Mouse (Mus musculus): ENCODE measurements around the gene Fam131a. TPM values are rescaled to one million over a fixed set of nuclear protein-coding genes. Genes with fewer than 3 reads are reported as not detected.

Fam131a gene
- total RNA-seq, 2 experiments from 2014 or later = 28.7 to 34.5 TPM

- peak; percentile 88 for DNase-seq
- intact Hi-C loops (cut with DNase I; ENCODE audit: low total_unique reads) = no loop called here
These were observed 40.1 kb downstream of the Fam131a start, which contains the start of gene Chrd for GRCm38 (mm10) chr16:20732925-20733730. TSS of gene Chrd (plus strand) at chr16:20733127.

GRCm38 (mm10) chr16:20733731-20734730 lies 41.0 kb downstream of the Fam131a start, which contains the start of gene Thpo:
TSS of gene Thpo (minus strand) at chr16:20734511.
- DNase-seq = no peak
- intact Hi-C loops (cut with DNase I; ENCODE audit: low total_unique reads) = no loop called here

GRCm38 (mm10) chr16:20735651-20736050 lies 42.6 kb downstream of the Fam131a start:
- intact Hi-C loops (cut with DNase I; ENCODE audit: low total_unique reads) = no loop called here
- DNase-seq = no peak

- DNase-seq = no peak
- intact Hi-C loops (cut with DNase I; ENCODE audit: low total_unique reads) = no loop called here
These were observed 43.1 kb downstream of the Fam131a start for GRCm38 (mm10) chr16:20736168-20736567.

- no peak for DNase-seq
- intact Hi-C loops (cut with DNase I; ENCODE audit: low total_unique reads) = no loop called here
These were observed 43.8 kb downstream of the Fam131a start for GRCm38 (mm10) chr16:20736823-20737222.

- intact Hi-C loops (cut with DNase I; ENCODE audit: low total_unique reads) = no loop called here
- no peak for DNase-seq
These were observed 46.8 kb downstream of the Fam131a start for GRCm38 (mm10) chr16:20739845-20740244.

- DNase-seq = peak; percentile 83
- intact Hi-C loops (cut with DNase I; ENCODE audit: low total_unique reads) = no loop called here
These were observed 53.6 kb downstream of the Fam131a start for GRCm38 (mm10) chr16:20746641-20747040.

GRCm38 (mm10) chr16:20750518-20750917 lies 57.5 kb downstream of the Fam131a start:
- intact Hi-C loops (cut with DNase I; ENCODE audit: low total_unique reads) = no loop called here
- no peak for DNase-seq

Other genes with a start within 250 kb of the Fam131a start
- gene Eif2b5, start 194.4 kb upstream of the Fam131a start, total RNA-seq (2021) = 10 to 100 TPM; 43.0 to 44.9 TPM
- gene Dvl3, start 176.3 kb upstream of the Fam131a start, total RNA-seq (2021) = 10 to 100 TPM; 28.2 to 31.0 TPM
- 100 to 1,000 TPM; 127 to 134 TPM for gene Ap2m1, start 157.8 kb upstream of the Fam131a start, total RNA-seq (2021)
- 10 to 100 TPM; 47.1 to 53.6 TPM for gene Abcf3, start 144.7 kb upstream of the Fam131a start, total RNA-seq (2021)
- under 1 TPM; 0.10 to 0.16 TPM for gene Vwa5b2, start 103.8 kb upstream of the Fam131a start, total RNA-seq (2021)
- 1 to 10 TPM; 5.5 to 5.9 TPM for gene Eef1akmt4, start 81.6 kb upstream of the Fam131a start, total RNA-seq (2021)
- gene Gm49333, start 81.6 kb upstream of the Fam131a start, total RNA-seq (2021) = not detected
- gene Alg3, start 81.5 kb upstream of the Fam131a start, total RNA-seq (2021) = 10 to 100 TPM; 12.0 to 15.2 TPM
- 1 to 10 TPM; 1.3 to 1.6 TPM for gene Camk2n2, start 72.0 kb upstream of the Fam131a start, total RNA-seq (2021)
- under 1 TPM; 0.16 to 0.57 TPM for gene Ece2, start 63.4 kb upstream of the Fam131a start, total RNA-seq (2021)
- gene Psmd2, start 41.6 kb upstream of the Fam131a start, total RNA-seq (2021) = 100 to 1,000 TPM; 158 to 159 TPM
- gene Eif4g1, start 24.9 kb upstream of the Fam131a start, total RNA-seq (2021) = 100 to 1,000 TPM; 303 to 309 TPM
- gene Polr2h, start 24.4 kb downstream of the Fam131a start, total RNA-seq (2021) = 10 to 100 TPM; 10.9 to 14.1 TPM
- 1 to 10 TPM; 2.3 to 2.7 TPM for gene Clcn2, start 24.5 kb downstream of the Fam131a start, total RNA-seq (2021)
- 1 to 10 TPM; 3.7 to 4.6 TPM for gene Chrd, start 39.9 kb downstream of the Fam131a start, total RNA-seq (2021)
- 1 to 10 TPM in 1 of 2 experiments, under 1 TPM in 1; 0.90 to 1.7 TPM for gene Thpo, start 41.3 kb downstream of the Fam131a start, total RNA-seq (2021)